Comparison of ENCODE assay signal across 20 mouse cellular contexts in genomic region chr10:69952316-69952715, GRCm38 (mm10).
A peak's percentile ranks its signal among the peaks of the same experiment; 100 is the strongest.
DNase-seq lines count a peak whose midpoint lies in the region; TF ChIP-seq lines count a peak whose summit lies in the region.
"Had no signal": no experiment of that assay in that cellular context is flagged by ENCODE, and none has a peak within 500 bp of the region (broad histone marks: within the 10 kb centered on the region; RNA-seq: fewer than 3 reads in every experiment).

No protein-coding gene starts in this region.

- no peak overlapping the region for H3K4me3 ChIP-seq in layer of hippocampus, adult 2 months
- H3K4me3 ChIP-seq: embryonic facial prominence, embryonic 13.5 days; embryonic facial prominence, embryonic 15.5 days; erythroblast, embryonic 14.5 days; forebrain, embryonic 10.5 days; forebrain, embryonic 12.5 days had no signal

- DNase-seq in cerebellum, postnatal 10 days: peak; percentile 60 to 66
- no peak for DNase-seq in cerebellum, adult 11 months
- DNase-seq in cerebellum, postnatal 25 days: peak; percentile 47 to 67
- no peak for DNase-seq in cerebellum, adult 11-12 months
- no peak for DNase-seq in layer of hippocampus, adult 2 months (ENCODE audit: low spot score in 2 of 2)
- DNase-seq in layer of hippocampus, postnatal 25 days (ENCODE audit: extremely low spot score in 1 of 2, low spot score in 1 of 2): no peak
- peak; percentile 33 for DNase-seq in right cerebral cortex, postnatal 4 days
- no peak for DNase-seq in right cerebral cortex, adult 18-20 months
- DNase-seq: adrenal gland, adult 2 months; adrenal gland, postnatal 10 days; adrenal gland, postnatal 25 days; B cell, adult 2 months; cerebellum, adult 2 months; cerebellum, adult 9-10 months; embryo, embryonic 11 days had no signal

- H3K27ac ChIP-seq in layer of hippocampus, adult 2 months: peak overlapping the region; percentile 20; the same call in 1 of the 2 replicates
- H3K27ac ChIP-seq: embryonic facial prominence, embryonic 13.5 days; embryonic facial prominence, embryonic 15.5 days; forebrain, embryonic 10.5 days; forebrain, embryonic 12.5 days had no signal

- no peak for TF ChIP-seq CTCF in layer of hippocampus, adult 2 months (conservative IDR thresholded peaks at IDR 0.05)

Comparison
In these comparisons a context has a peak if more than half of its experiments do, and no peak if none do; other contexts are left out.
1. DNase-seq: peak in cerebellum, postnatal 10 days (2 of 2), cerebellum, postnatal 25 days (2 of 2) and right cerebral cortex, postnatal 4 days (single experiment); none in cerebellum, adult 11 months (single experiment), cerebellum, adult 11-12 months (single experiment), layer of hippocampus, adult 2 months (0 of 2), layer of hippocampus, postnatal 25 days (0 of 2) and right cerebral cortex, adult 18-20 months (single experiment).